Mouse (Mus musculus) C2C12 (cell line): Measurements from ENCODE around the gene Creb3l1.

Experiments
- CTCF ChIP-seq: IDR thresholded peaks from one replicate; pipeline ENCODE4 v1.5.1; 2011; ENCODE audit not compliant: control insufficient read depth, insufficient read depth, insufficient read length
- FOSL1 ChIP-seq: IDR thresholded peaks from one replicate; pipeline ENCODE4 v1.8.0; 2011; ENCODE audit warnings: mild to moderate bottlenecking, low read length; ENCODE audit not compliant: poor library complexity, insufficient read depth, severe bottlenecking
- MAX ChIP-seq: IDR thresholded peaks from one replicate; pipeline ENCODE4 v1.6.1; 2011; ENCODE audit warnings: mild to moderate bottlenecking, control low read depth
- MYOD1 ChIP-seq: IDR thresholded peaks from one replicate; pipeline ENCODE4 v1.6.1; 2011; ENCODE audit warnings: low read depth; ENCODE audit not compliant: control insufficient read depth, insufficient read length
- MYOG ChIP-seq: IDR thresholded peaks from one replicate; pipeline ENCODE4 v1.6.1; 2011; ENCODE audit not compliant: control insufficient read depth, insufficient read length; ENCODE audit errors: extremely low read depth
- USF1 ChIP-seq: IDR thresholded peaks from one replicate; pipeline ENCODE4 v1.6.1; 2011; ENCODE audit warnings: low read depth, mild to moderate bottlenecking, control low read depth, moderate library complexity

- TF ChIP-seq MAX (no peak), CTCF (no peak), MYOD1 (no peak), USF1 (no peak), FOSL1 (no peak), MYOG (no peak)
Observed at GRCm38 (mm10) chr2:92065938-92066337, 41.6 kb upstream of the Creb3l1 start.
